Mouse (Mus musculus): ENCODE results near the gene Trappc3l. TPM values are rescaled to one million over a fixed set of nuclear protein-coding genes. Genes with fewer than 3 reads are reported as not detected.

Trappc3l gene
- polyA plus RNA-seq, 1 experiment, result 0.08 TPM

DNA sequence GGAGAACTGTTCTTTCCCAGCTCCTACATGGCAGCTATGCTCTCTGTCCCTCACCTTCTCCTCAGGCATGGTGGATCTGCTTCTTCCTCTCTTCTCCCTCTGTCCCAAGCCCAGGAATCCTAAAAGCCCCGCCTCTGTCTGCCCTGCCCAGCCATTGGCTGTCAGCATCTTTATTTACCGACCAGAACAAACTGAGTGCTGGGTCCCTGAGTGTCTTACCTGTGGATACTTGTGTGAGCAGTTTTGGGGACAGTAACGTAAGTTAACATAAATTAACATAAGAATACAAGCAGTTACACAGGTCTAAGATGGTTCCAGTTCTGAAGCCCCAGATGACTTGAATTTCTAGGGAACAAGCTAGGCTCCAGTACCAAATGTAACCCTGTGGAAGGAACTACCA lies 29.2 kb downstream of the Trappc3l start:
- no peak for DNase-seq (ENCODE audit: low read depth)
- TF ChIP-seq POLR2A (IDR thresholded peaks at IDR 0.05; ENCODE audit: borderline replicate concordance, extremely low read depth, insufficient read depth, insufficient read length, poor library complexity, severe bottlenecking), result no peak

DNA sequence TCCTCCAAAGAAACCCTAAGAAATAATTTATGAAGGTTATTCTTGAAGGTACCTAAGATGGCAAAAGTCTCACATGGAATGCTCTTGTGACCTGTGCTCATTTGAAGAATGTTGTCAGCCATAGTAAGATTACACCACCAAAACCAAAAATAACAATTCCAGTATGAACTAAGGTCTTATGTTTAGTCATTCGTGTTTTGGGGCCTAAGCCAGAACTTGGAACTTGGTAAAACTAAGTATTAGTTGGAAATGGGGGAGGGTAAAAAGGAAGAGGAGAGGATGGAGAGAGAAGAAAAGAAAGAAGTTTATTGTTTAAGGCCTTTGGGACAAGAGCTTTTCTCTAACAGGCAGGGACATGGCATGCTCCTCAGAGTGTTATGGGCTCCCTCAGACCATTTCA lies 32.2 kb downstream of the Trappc3l start:
- TF ChIP-seq CTCF (IDR thresholded peaks at IDR 0.05; ENCODE audit: borderline replicate concordance, extremely low read depth, insufficient read depth, insufficient read length), result no peak
- no peak for TF ChIP-seq POLR2A (IDR thresholded peaks at IDR 0.05; ENCODE audit: borderline replicate concordance, extremely low read depth, insufficient read depth, insufficient read length, poor library complexity, severe bottlenecking)
- DNase-seq (ENCODE audit: low read depth), result no peak

DNA sequence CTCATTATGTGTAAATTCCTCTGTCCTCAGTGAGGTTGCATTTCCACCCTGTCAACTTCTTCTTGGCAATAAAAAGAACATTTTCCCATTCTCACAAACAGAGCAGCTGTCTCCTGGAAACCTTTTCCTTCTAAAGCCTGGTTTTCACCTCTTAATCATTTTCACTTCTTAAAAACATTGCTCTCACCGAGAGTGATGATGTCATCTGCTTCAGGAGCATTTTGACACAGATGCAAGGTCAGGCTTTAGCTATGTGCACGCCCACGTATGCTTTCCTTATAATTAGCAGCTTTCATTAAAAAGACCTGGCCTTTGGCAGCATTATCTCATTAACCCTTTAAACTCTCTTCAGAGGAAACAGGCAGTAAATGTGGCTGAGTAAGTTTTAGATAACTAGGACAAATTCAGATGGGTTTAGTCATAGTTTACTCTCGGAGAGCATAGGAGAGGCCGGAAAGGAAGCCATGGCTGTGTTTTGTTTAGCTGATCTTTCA lies 33.6 kb downstream of the Trappc3l start:
- peak; percentile 71 for DNase-seq (ENCODE audit: low read depth)
- TF ChIP-seq CTCF (IDR thresholded peaks at IDR 0.05; ENCODE audit: borderline replicate concordance, extremely low read depth, insufficient read depth, insufficient read length), result no peak
- no peak for TF ChIP-seq POLR2A (IDR thresholded peaks at IDR 0.05; ENCODE audit: borderline replicate concordance, extremely low read depth, insufficient read depth, insufficient read length, poor library complexity, severe bottlenecking)

DNA sequence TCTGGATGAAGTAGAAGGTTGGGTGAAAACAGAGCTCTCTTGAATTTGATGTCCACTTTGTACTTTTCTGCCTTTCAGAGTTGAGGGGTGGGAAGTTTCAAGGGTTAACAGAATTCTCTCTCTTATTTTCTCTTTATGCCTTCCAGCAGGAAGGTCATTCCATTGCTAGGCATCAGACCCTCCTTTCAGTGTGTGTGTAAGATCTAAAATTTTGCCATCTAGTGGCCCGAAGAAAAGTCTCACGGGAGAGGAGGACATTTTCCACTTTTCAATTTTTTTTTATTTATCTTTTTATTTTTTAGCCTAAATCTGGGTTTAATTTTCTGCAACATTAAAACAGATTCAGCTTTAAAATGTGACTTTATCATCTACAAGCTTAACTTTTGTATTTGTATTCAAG lies 34.3 kb downstream of the Trappc3l start:
- TF ChIP-seq POLR2A (IDR thresholded peaks at IDR 0.05; ENCODE audit: borderline replicate concordance, extremely low read depth, insufficient read depth, insufficient read length, poor library complexity, severe bottlenecking) (no peak), CTCF (IDR thresholded peaks at IDR 0.05; ENCODE audit: borderline replicate concordance, extremely low read depth, insufficient read depth, insufficient read length) (peak; percentile 13; the same call in 1 of the 2 replicates)
- DNase-seq (ENCODE audit: low read depth), result peak; percentile 15

DNA sequence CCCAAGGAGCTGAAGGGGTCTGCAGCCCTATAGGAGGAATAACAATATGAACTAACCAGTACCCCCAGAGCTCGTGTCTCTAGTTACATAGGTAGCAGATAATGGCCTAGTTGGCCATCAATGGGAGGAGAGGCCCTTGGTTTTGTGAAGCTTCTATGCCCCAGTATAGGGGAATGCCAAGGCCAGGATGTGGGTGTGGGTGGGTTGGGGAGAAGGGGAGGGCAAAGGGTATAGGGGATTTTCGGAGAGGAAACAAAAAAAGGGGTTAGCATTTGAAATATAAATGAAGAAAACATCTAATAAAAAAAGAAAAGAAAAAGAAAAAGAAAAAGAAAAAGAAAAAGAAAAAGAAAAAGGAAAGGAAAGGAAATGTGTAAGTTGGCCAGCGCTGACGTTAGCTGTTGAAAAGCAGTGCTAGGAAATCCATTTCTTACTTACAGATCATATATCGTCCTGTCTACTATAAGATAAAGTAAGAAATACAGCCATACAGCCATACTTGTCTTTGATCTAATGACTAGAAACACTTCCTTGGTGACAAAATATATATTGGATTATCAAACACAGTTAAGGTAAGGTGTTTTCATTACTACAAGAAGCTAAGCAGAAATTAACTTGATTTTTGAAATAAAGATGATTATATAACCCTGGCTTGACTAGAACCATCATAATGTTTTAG lies 37.3 kb downstream of the Trappc3l start:
- TF ChIP-seq CTCF (IDR thresholded peaks at IDR 0.05; ENCODE audit: borderline replicate concordance, extremely low read depth, insufficient read depth, insufficient read length) (no peak), POLR2A (IDR thresholded peaks at IDR 0.05; ENCODE audit: borderline replicate concordance, extremely low read depth, insufficient read depth, insufficient read length, poor library complexity, severe bottlenecking) (no peak)

DNA sequence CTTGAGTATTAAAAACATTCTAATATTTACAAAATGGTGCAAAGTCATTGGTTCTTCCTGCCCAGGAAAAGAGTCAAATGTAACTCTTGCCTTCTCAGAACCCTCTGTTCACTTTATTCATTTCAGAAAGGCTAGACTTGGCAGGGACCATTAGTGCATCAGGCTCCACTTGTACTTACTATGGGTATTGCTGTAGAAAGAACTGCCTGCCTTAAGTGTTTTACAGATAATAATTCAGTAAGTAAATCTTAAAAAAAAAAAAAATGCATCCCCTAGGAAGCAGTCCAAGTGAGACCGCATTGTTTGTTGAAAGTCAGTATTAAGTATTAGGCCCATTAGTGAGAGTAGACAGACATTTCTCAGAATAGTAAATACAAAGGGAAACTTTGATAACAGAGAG lies 49.1 kb downstream of the Trappc3l start:
- no peak for DNase-seq (ENCODE audit: low read depth)
- TF ChIP-seq CTCF (IDR thresholded peaks at IDR 0.05; ENCODE audit: borderline replicate concordance, extremely low read depth, insufficient read depth, insufficient read length) (no peak), POLR2A (IDR thresholded peaks at IDR 0.05; ENCODE audit: borderline replicate concordance, extremely low read depth, insufficient read depth, insufficient read length, poor library complexity, severe bottlenecking) (no peak)

More for the DNA sequence above, 37.3 kb downstream of the Trappc3l start:
- no peak for DNase-seq (ENCODE audit: low read depth)

DNA sequence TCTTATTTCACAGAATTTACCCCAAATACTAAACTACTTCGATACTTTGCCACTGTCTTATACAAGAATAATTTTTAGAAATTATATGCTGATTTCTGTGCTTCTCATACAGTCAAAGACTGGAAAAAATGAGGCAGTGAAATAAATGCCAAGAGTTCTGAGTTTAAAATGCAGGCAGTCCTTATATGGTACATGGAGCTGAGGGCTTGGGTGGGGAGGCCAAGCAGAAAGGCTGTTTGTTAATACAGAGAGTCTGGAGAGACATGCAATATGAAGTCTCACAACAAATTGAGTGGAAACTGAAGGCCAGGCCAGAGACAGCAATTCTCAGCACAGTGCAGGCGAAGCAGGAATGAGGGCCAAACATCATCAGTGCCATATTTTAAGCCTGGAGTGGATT lies 51.1 kb downstream of the Trappc3l start:
- DNase-seq (ENCODE audit: low read depth), result no peak
- TF ChIP-seq CTCF (IDR thresholded peaks at IDR 0.05; ENCODE audit: borderline replicate concordance, extremely low read depth, insufficient read depth, insufficient read length) (no peak), POLR2A (IDR thresholded peaks at IDR 0.05; ENCODE audit: borderline replicate concordance, extremely low read depth, insufficient read depth, insufficient read length, poor library complexity, severe bottlenecking) (no peak)

DNA sequence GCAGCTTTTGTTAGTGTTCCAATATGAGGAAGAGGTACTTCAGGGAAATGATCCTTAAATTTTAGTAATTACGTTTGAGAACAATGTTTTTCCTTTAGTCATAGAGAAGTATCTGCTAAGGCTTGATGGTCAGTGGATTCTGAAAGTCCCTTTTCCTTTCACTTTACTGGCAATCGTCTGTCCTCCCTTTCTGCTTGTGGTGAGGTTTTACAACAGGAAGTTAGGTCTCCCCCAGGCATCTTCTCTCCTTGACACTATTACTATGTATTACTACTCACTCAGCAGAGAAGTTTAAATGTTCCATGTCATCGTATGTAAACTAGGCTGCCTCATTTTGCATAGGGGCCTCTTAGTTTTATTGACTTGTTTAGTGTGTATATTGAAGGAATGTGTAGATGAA lies 52.1 kb downstream of the Trappc3l start:
- TF ChIP-seq CTCF (IDR thresholded peaks at IDR 0.05; ENCODE audit: borderline replicate concordance, extremely low read depth, insufficient read depth, insufficient read length), result no peak
- TF ChIP-seq POLR2A (IDR thresholded peaks at IDR 0.05; ENCODE audit: borderline replicate concordance, extremely low read depth, insufficient read depth, insufficient read length, poor library complexity, severe bottlenecking), result no peak
- no peak for DNase-seq (ENCODE audit: low read depth)

DNA sequence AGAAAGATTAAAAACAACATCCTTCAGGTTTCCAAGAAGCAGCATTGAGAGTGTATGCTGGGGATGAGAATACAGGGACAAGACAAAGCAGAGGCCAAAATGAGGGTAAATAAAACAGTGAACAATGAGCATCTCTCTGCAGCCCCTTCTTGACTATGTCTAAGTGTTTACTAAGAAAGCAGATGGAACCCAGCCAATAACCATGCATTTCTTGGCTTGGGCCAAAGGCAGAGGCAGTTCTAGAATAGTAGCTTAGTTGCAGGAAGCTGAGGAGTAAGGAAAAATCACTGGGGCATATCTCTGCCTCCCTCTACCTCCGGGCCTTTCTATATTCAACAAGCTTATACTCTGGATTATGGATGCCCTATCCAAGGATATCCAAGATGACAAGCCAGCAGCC lies 53.1 kb downstream of the Trappc3l start:
- TF ChIP-seq POLR2A (IDR thresholded peaks at IDR 0.05; ENCODE audit: borderline replicate concordance, extremely low read depth, insufficient read depth, insufficient read length, poor library complexity, severe bottlenecking) (no peak), CTCF (IDR thresholded peaks at IDR 0.05; ENCODE audit: borderline replicate concordance, extremely low read depth, insufficient read depth, insufficient read length) (no peak)

DNA sequence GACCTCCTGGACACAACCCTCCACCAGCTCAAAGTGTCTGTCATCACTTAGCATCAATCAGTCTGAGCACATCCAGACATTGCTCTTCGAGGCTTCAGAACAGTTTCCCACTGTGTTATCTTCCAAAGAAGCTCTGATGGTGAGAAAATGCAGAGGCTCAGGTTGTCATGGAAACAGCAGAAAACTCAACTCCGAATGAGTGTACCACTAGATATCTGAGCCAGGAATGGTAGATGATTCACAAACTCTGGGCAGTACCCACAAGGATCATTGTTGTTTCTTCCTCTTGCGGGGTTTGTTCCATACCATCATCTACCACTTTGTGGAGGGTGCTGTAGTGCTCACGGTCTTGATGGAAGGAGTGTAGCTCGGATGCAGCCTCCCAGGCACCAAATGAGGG lies 54.5 kb downstream of the Trappc3l start:
- DNase-seq (ENCODE audit: low read depth), result peak; percentile 34
- no peak for TF ChIP-seq CTCF (IDR thresholded peaks at IDR 0.05; ENCODE audit: borderline replicate concordance, extremely low read depth, insufficient read depth, insufficient read length)

More for the DNA sequence above, 53.1 kb downstream of the Trappc3l start:
- DNase-seq (ENCODE audit: low read depth), result peak; percentile 42

DNA sequence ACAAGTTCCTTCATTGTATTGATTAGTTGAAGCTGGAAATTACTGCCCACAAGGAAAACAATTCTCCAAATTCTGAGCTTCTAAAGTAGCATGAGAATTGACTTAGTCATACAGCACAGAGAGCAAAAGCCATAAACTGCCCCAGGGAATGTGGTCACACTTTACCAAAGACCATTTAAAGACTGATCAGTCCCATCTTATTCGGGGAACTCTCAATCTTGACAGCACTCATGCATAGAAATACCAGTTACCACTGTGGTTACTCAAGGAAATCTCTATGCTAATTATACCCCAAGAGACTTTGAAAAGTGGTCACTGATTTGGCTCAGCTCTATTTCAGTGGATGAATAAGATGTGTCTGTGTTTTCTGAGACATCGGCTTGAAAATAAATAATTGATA lies 57.8 kb downstream of the Trappc3l start:
- TF ChIP-seq CTCF (IDR thresholded peaks at IDR 0.05; ENCODE audit: borderline replicate concordance, extremely low read depth, insufficient read depth, insufficient read length) (no peak), POLR2A (IDR thresholded peaks at IDR 0.05; ENCODE audit: borderline replicate concordance, extremely low read depth, insufficient read depth, insufficient read length, poor library complexity, severe bottlenecking) (no peak)
- no peak for DNase-seq (ENCODE audit: low read depth)

DNA sequence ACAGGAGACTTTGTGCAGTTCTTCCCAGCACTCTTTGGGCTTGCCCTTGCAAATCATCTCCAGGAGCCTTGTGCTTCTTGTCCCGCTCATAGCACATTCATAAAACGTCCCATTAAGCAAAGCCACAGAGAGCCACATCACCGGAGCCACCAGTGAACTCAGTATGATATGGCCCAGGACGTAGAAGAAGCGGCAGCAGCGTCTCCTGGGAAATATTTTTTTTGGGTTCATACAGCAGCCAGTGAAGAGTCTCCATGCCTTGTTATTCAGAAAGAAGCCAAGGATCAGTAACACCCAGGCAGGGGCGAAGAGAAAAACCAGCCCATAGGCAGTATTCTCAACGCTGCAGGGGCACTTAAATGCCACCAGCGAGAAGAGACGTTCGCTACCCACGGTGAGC lies 58.6 kb downstream of the Trappc3l start:
- DNase-seq (ENCODE audit: low read depth), result no peak
- TF ChIP-seq CTCF (IDR thresholded peaks at IDR 0.05; ENCODE audit: borderline replicate concordance, extremely low read depth, insufficient read depth, insufficient read length) (no peak), POLR2A (IDR thresholded peaks at IDR 0.05; ENCODE audit: borderline replicate concordance, extremely low read depth, insufficient read depth, insufficient read length, poor library complexity, severe bottlenecking) (no peak)
